ENCODE assay signal across 8 mouse cellular contexts in the genomic region with DNA sequence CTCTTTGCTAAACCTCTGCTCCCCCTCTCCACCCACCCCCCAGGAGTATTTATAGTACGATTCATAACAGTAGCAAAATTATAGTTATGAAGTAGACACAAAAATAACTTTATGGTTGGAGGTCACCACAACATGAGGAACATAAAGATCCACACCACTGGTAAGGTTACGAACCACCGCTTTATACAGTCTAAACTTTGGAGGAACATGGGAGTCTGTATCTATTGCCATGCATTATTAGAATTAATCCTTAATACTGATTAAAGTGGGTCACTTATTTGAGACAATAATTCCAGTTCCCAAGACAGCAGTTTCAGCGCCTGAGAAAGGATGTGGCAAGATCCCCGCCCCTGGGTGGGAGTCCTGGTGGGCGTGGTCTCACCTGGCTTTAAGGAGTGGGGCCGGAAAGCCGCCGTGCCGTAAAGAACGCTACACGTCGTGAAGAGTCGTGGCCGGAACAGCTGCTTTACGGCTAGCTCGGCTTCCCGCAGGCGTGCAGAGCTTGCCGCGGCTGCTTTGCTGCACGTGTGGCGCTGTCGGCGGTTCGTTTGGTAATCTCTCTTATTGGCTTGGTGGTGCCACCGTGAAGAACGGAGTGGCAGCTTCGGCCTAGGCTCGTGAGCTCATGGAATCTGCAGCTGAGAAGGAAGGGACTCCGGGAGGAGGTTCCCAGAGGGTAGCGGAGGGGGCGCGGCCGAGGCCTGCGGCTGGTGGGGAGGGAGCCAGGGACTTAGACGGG. TPM values are rescaled to one million over a fixed set of nuclear protein-coding genes. Genes with fewer than 3 reads are reported as not detected.
DNase-seq lines count a peak whose midpoint lies in the region; ATAC-seq and TF ChIP-seq lines count a peak whose summit lies in the region.

Gene Znhit6 (plus strand): TSS at position 463 of the 739 bp plus-strand sequence.

- peak; percentile 94 to 95 for DNase-seq in heart, postnatal 10 days
- DNase-seq in large intestine, adult 2 months (ENCODE audit: low read depth, low spot score) = peak; percentile 64
- peak; percentile 91 for DNase-seq in liver, postnatal 0 days
- peak; percentile 97 for DNase-seq in testis, postnatal 10 days (ENCODE audit: low spot score)

- peak within 1 kb of the TSS; percentile 89 for H3K4me3 ChIP-seq in ES-Bruce4 (ENCODE audit: low read depth, low read length)
- H3K4me3 ChIP-seq in forebrain, embryonic 13.5 days = peak within 1 kb of the TSS; percentile 79
- H3K4me3 ChIP-seq in liver, postnatal 0 days (ENCODE audit: low read depth, low read length) = peak within 1 kb of the TSS; percentile 62
- H3K4me3 ChIP-seq in neural tube, embryonic 14.5 days (ENCODE audit: low read depth, low read length) = peak within 1 kb of the TSS; percentile 85

- no peaks in the 10 kb centered on the region for H3K4me1 ChIP-seq in ES-Bruce4 (ENCODE audit: control insufficient read depth, insufficient read depth, low read length)
- H3K4me1 ChIP-seq in forebrain, embryonic 13.5 days = peaks cover 12% of the 10 kb centered on the region
- peaks cover 12% of the 10 kb centered on the region for H3K4me1 ChIP-seq in liver, postnatal 0 days (ENCODE audit: insufficient read depth)
- H3K4me1 ChIP-seq in neural tube, embryonic 14.5 days (ENCODE audit: control insufficient read depth, insufficient read depth, low read length) = peaks cover 11% of the 10 kb centered on the region

- H3K9ac ChIP-seq in ES-Bruce4 (ENCODE audit: low read depth, poor library complexity, severe bottlenecking) = peak within 1 kb of the TSS; percentile 53
- H3K9ac ChIP-seq in forebrain, embryonic 13.5 days = peak within 1 kb of the TSS; percentile 76
- peak within 1 kb of the TSS; percentile 65 for H3K9ac ChIP-seq in liver, postnatal 0 days (replicated peaks)
- peak within 1 kb of the TSS; percentile 65 for H3K9ac ChIP-seq in neural tube, embryonic 14.5 days (replicated peaks; ENCODE audit: low read depth, low read length)

- peak within 1 kb of the TSS; percentile 89 for H3K4me2 ChIP-seq in forebrain, embryonic 13.5 days
- H3K4me2 ChIP-seq in liver, postnatal 0 days (ENCODE audit: low read depth, low read length) = peak within 1 kb of the TSS; percentile 91
- peak within 1 kb of the TSS; percentile 92 for H3K4me2 ChIP-seq in neural tube, embryonic 14.5 days (ENCODE audit: low read depth, low read length)

- no peak for TF ChIP-seq CTCF in ES-Bruce4 (IDR thresholded peaks at IDR 0.05; ENCODE audit: low read depth, low read length)
- TF ChIP-seq CTCF in liver, postnatal 0 days (IDR thresholded peaks at IDR 0.05; ENCODE audit: low read depth) = peak; percentile 15; the same call in 1 of the 2 replicates

- ATAC-seq in cerebellum, adult (ENCODE audit: insufficient number of reproducible peaks, low FRiP score, low TSS enrichment) = peak; percentile 84
- ATAC-seq in forebrain, embryonic 13.5 days = peak; percentile 95
- peak; percentile 93 for ATAC-seq in liver, postnatal 0 days
- ATAC-seq in neural tube, embryonic 14.5 days (ENCODE audit: low read depth) = peak; percentile 95

- intact Hi-C loops in heart, postnatal 10 days (cut with DNase I) = no loop called here

- no peaks in the 10 kb centered on the region for H3K9me3 ChIP-seq in ES-Bruce4 (replicated peaks; ENCODE audit: control insufficient read depth, insufficient read depth, low read length, poor library complexity, severe bottlenecking)
- no peaks in the 10 kb centered on the region for H3K9me3 ChIP-seq in forebrain, embryonic 13.5 days (replicated peaks)
- no peaks in the 10 kb centered on the region for H3K9me3 ChIP-seq in liver, postnatal 0 days (ENCODE audit: low read length)
- H3K9me3 ChIP-seq in neural tube, embryonic 14.5 days (ENCODE audit: control insufficient read depth, low read length) = no peaks in the 10 kb centered on the region

- H3K27ac ChIP-seq in ES-Bruce4 (ENCODE audit: insufficient read depth, low read length) = no peak within 1 kb of the TSS
- H3K27ac ChIP-seq in forebrain, embryonic 13.5 days = peak within 1 kb of the TSS; percentile 52
- peak within 1 kb of the TSS; percentile 5; the same call in 1 of the 2 replicates for H3K27ac ChIP-seq in liver, postnatal 0 days (ENCODE audit: low read depth)
- H3K27ac ChIP-seq in neural tube, embryonic 14.5 days (ENCODE audit: low read depth, low read length) = peak within 1 kb of the TSS; percentile 64

- H3K36me3 ChIP-seq in ES-Bruce4 (ENCODE audit: control insufficient read depth, insufficient read depth, low read length, poor library complexity, severe bottlenecking) = peaks cover 16% of the 10 kb centered on the region
- H3K36me3 ChIP-seq in forebrain, embryonic 13.5 days (ENCODE audit: poor library complexity, severe bottlenecking) = peaks cover 25% of the 10 kb centered on the region
- peaks cover 7% of the 10 kb centered on the region for H3K36me3 ChIP-seq in liver, postnatal 0 days (replicated peaks; ENCODE audit: insufficient read depth, low read length)
- H3K36me3 ChIP-seq in neural tube, embryonic 14.5 days (ENCODE audit: control insufficient read depth, insufficient read depth, low read length) = peaks cover 7% of the 10 kb centered on the region

- TF ChIP-seq POLR2A in ES-Bruce4 (IDR thresholded peaks at IDR 0.05; ENCODE audit: insufficient read depth, low read length) = peak; percentile 65

- 5% methylated on average over 37 of the region's 37 CpGs for WGBS in forebrain, embryonic 13.5 days
- 5% methylated on average over 37 of the region's 37 CpGs for WGBS in large intestine, adult 2 months
- WGBS in liver, postnatal 0 days (ENCODE audit: insufficient replicate concordance) = 6% methylated on average over 37 of the region's 37 CpGs
- WGBS in neural tube, embryonic 14.5 days = 5% methylated on average over 37 of the region's 37 CpGs

- TF ChIP-seq EP300 in ES-Bruce4 (IDR thresholded peaks at IDR 0.05; ENCODE audit: insufficient read depth, low read depth, low read length) = 0 out of 2 replicates have a peak, but pooled peaks have one; percentile 30
- TF ChIP-seq EP300 in liver, postnatal 0 days (IDR thresholded peaks at IDR 0.05; ENCODE audit: low read depth) = no peak

- no peaks in the 10 kb centered on the region for H3K27me3 ChIP-seq in ES-Bruce4 (ENCODE audit: control insufficient read depth, insufficient read depth, low read length, poor library complexity, severe bottlenecking)
- no peaks in the 10 kb centered on the region for H3K27me3 ChIP-seq in forebrain, embryonic 13.5 days
- H3K27me3 ChIP-seq in liver, postnatal 0 days (ENCODE audit: insufficient read depth, low read length) = no peaks in the 10 kb centered on the region
- H3K27me3 ChIP-seq in neural tube, embryonic 14.5 days (ENCODE audit: control insufficient read depth, insufficient read depth, low read length) = no peaks in the 10 kb centered on the region

RNA-seq across cellular contexts. Expression of gene Znhit6, which starts in this region (rescaled TPM):
- 65.7 and 69.1 TPM in 2 replicates for polyA plus RNA-seq in ES-Bruce4 (2011; ENCODE audit: insufficient read depth, insufficient read length, low read depth, missing spikeins)
- 34.9 and 37.1 TPM in 2 replicates for polyA plus RNA-seq in forebrain, embryonic 13.5 days (2015; fragmentation: Nextera tagmentation; extraction: Ambion mirVana)
- total RNA-seq in heart, postnatal 10 days (2021) = 10 to 100 TPM; 14.9 to 15.4 TPM
- polyA plus RNA-seq in large intestine, adult 2 months (2012; rRNA removed) = 3.2 and 3.9 TPM in 2 replicates
- polyA plus RNA-seq in liver, postnatal 0 days (2015; fragmentation: Nextera tagmentation; extraction: Ambion mirVana) = 11.3 and 12.4 TPM in 2 replicates
- 29.9 and 32.4 TPM in 2 replicates for polyA plus RNA-seq in neural tube, embryonic 14.5 days (2014; fragmentation: Nextera tagmentation; extraction: Ambion mirVana)
